Mouse (Mus musculus): Measurements from ENCODE around the gene Sertad2.

GRCm38 (mm10) chr11:20531682-20531991 lies 11.4 kb upstream of the Sertad2 start:
- no peak for TF ChIP-seq CTCF (IDR thresholded peaks at IDR 0.05; ENCODE audit: low read depth, low read length)
- TF ChIP-seq GATA1 (IDR thresholded peaks at IDR 0.05; ENCODE audit: borderline replicate concordance, low read length), result no peak
- TF ChIP-seq GATA2 (IDR thresholded peaks at IDR 0.05; ENCODE audit: borderline replicate concordance, low read depth, low read length), result no peak
